Mouse (Mus musculus): ENCODE measurements around the gene Aoc2. TPM values are rescaled to one million over a fixed set of nuclear protein-coding genes. Genes with fewer than 3 reads are reported as not detected.
"Not testable (repeated sequence)": the region's sequence is repeated elsewhere in the genome, so short reads cannot be mapped to it uniquely, and the experiment has no call there.

Aoc2 gene
- total RNA-seq, 2 experiments from 2014 or later = 2.0 to 3.7 TPM

GRCm38 (mm10) chr11:101351721-101352111 lies 26.9 kb downstream of the Aoc2 start:
- no peak for ATAC-seq (replicated peaks; ENCODE audit: poor library complexity, severe bottlenecking)

- ATAC-seq (replicated peaks; ENCODE audit: poor library complexity, severe bottlenecking) = no peak
Measured at GRCm38 (mm10) chr11:101353436-101353835, 28.6 kb downstream of the Aoc2 start.

GRCm38 (mm10) chr11:101354438-101355010 lies 29.7 kb downstream of the Aoc2 start:
- ATAC-seq (replicated peaks; ENCODE audit: poor library complexity, severe bottlenecking) = no peak

- no peak for ATAC-seq (replicated peaks; ENCODE audit: poor library complexity, severe bottlenecking)
Measured at GRCm38 (mm10) chr11:101355916-101356315, 31.1 kb downstream of the Aoc2 start.

- ATAC-seq (replicated peaks; ENCODE audit: poor library complexity, severe bottlenecking) = no peak
Measured at GRCm38 (mm10) chr11:101357505-101358182, 32.8 kb downstream of the Aoc2 start.

GRCm38 (mm10) chr11:101359776-101360175 lies 34.9 kb downstream of the Aoc2 start:
- ATAC-seq (replicated peaks; ENCODE audit: poor library complexity, severe bottlenecking) = no peak

GRCm38 (mm10) chr11:101360651-101361113 lies 35.8 kb downstream of the Aoc2 start:
- no peak for ATAC-seq (replicated peaks; ENCODE audit: poor library complexity, severe bottlenecking)

GRCm38 (mm10) chr11:101364531-101364931 lies 39.7 kb downstream of the Aoc2 start:
- no peak for ATAC-seq (replicated peaks; ENCODE audit: poor library complexity, severe bottlenecking)

- ATAC-seq (replicated peaks; ENCODE audit: poor library complexity, severe bottlenecking) = no peak
Measured at GRCm38 (mm10) chr11:101367326-101367935, 42.6 kb downstream of the Aoc2 start, which contains the start of gene G6pc. Gene G6pc (plus strand): TSS chr11:101367561.

GRCm38 (mm10) chr11:101370141-101370540 lies 45.3 kb downstream of the Aoc2 start:
- ATAC-seq (replicated peaks; ENCODE audit: poor library complexity, severe bottlenecking) = no peak

GRCm38 (mm10) chr11:101374421-101374938 lies 49.6 kb downstream of the Aoc2 start:
- ATAC-seq (replicated peaks; ENCODE audit: poor library complexity, severe bottlenecking) = no peak

- ATAC-seq (replicated peaks; ENCODE audit: poor library complexity, severe bottlenecking) = not testable (repeated sequence)
Measured at GRCm38 (mm10) chr11:101378196-101378595, 53.3 kb downstream of the Aoc2 start.

- ATAC-seq (replicated peaks; ENCODE audit: poor library complexity, severe bottlenecking) = no peak
Measured at GRCm38 (mm10) chr11:101378926-101379325, 54.1 kb downstream of the Aoc2 start.

Other genes with a start within 250 kb of the Aoc2 start
- gene Hsd17b1, start 246.7 kb upstream of the Aoc2 start, total RNA-seq (2014; fragmentation: Nextera tagmentation) = 1.5 and 12.9 TPM in 2 replicates
- gene Hsd17b1, start 246.7 kb upstream of the Aoc2 start, total RNA-seq (2017) = 7.4 and 8.2 TPM in 2 replicates
- 26.8 and 35.8 TPM in 2 replicates for gene Coasy, start 242.5 kb upstream of the Aoc2 start, total RNA-seq (2014; fragmentation: Nextera tagmentation)
- gene Coasy, start 242.5 kb upstream of the Aoc2 start, total RNA-seq (2017) = 30.5 and 32.2 TPM in 2 replicates
- 76.1 and 81.6 TPM in 2 replicates for gene Mlx, start 237.8 kb upstream of the Aoc2 start, total RNA-seq (2014; fragmentation: Nextera tagmentation)
- gene Mlx, start 237.8 kb upstream of the Aoc2 start, total RNA-seq (2017) = 68.2 and 82.4 TPM in 2 replicates
- 51.8 and 62.8 TPM in 2 replicates for gene Psmc3ip, start 229.6 kb upstream of the Aoc2 start, total RNA-seq (2014; fragmentation: Nextera tagmentation)
- 42.9 and 63.5 TPM in 2 replicates for gene Psmc3ip, start 229.6 kb upstream of the Aoc2 start, total RNA-seq (2017)
- 12.3 and 15.7 TPM in 2 replicates for gene Retreg3, start 205.2 kb upstream of the Aoc2 start, total RNA-seq (2014; fragmentation: Nextera tagmentation)
- gene Retreg3, start 205.2 kb upstream of the Aoc2 start, total RNA-seq (2017) = 20.0 and 27.4 TPM in 2 replicates
- 27.6 and 53.4 TPM in 2 replicates for gene Tubg1, start 205.1 kb upstream of the Aoc2 start, total RNA-seq (2014; fragmentation: Nextera tagmentation)
- 25.8 and 43.7 TPM in 2 replicates for gene Tubg1, start 205.1 kb upstream of the Aoc2 start, total RNA-seq (2017)
- not detected in 2 replicates for gene Tubg2, start 169.2 kb upstream of the Aoc2 start, total RNA-seq (2014; fragmentation: Nextera tagmentation)
- gene Tubg2, start 169.2 kb upstream of the Aoc2 start, total RNA-seq (2017) = not detected in 2 replicates
- gene Cntnap1, start 154.5 kb upstream of the Aoc2 start, total RNA-seq (2014; fragmentation: Nextera tagmentation) = 0.41 and 0.83 TPM in 2 replicates
- gene Cntnap1, start 154.5 kb upstream of the Aoc2 start, total RNA-seq (2017) = 0.36 and 0.65 TPM in 2 replicates
- 1.4 TPM in 1 of 2 replicates, not detected in the other for gene Plekhh3, start 153.7 kb upstream of the Aoc2 start, total RNA-seq (2014; fragmentation: Nextera tagmentation)
- 0.47 TPM in 1 of 2 replicates, not detected in the other for gene Plekhh3, start 153.7 kb upstream of the Aoc2 start, total RNA-seq (2017)
- not detected in 2 replicates for gene Ccr10, start 149.6 kb upstream of the Aoc2 start, total RNA-seq (2014; fragmentation: Nextera tagmentation)
- 0.09 TPM in 1 of 2 replicates, not detected in the other for gene Ccr10, start 149.6 kb upstream of the Aoc2 start, total RNA-seq (2017)
- 15.2 and 31.0 TPM in 2 replicates for gene Ezh1, start 98.6 kb upstream of the Aoc2 start, total RNA-seq (2014; fragmentation: Nextera tagmentation)
- gene Ezh1, start 98.6 kb upstream of the Aoc2 start, total RNA-seq (2017) = 13.6 and 17.7 TPM in 2 replicates
- not detected in 2 replicates for gene Ramp2, start 79.0 kb upstream of the Aoc2 start, total RNA-seq (2014; fragmentation: Nextera tagmentation)
- gene Ramp2, start 79.0 kb upstream of the Aoc2 start, total RNA-seq (2017) = 0.98 and 1.4 TPM in 2 replicates
- gene Vps25, start 71.4 kb upstream of the Aoc2 start, total RNA-seq (2014; fragmentation: Nextera tagmentation) = 176 and 203 TPM in 2 replicates
- gene Vps25, start 71.4 kb upstream of the Aoc2 start, total RNA-seq (2017) = 76.7 and 80.4 TPM in 2 replicates
- not detected in 2 replicates for gene Wnk4, start 64.5 kb upstream of the Aoc2 start, total RNA-seq (2014; fragmentation: Nextera tagmentation)
- gene Wnk4, start 64.5 kb upstream of the Aoc2 start, total RNA-seq (2017) = 2.6 TPM in 1 of 2 replicates, not detected in the other
- not detected in 2 replicates for gene Cntd1, start 46.1 kb upstream of the Aoc2 start, total RNA-seq (2014; fragmentation: Nextera tagmentation)
- gene Cntd1, start 46.1 kb upstream of the Aoc2 start, total RNA-seq (2017) = 0.72 and 3.3 TPM in 2 replicates
- 53.2 and 61.3 TPM in 2 replicates for gene Coa3, start 45.9 kb upstream of the Aoc2 start, total RNA-seq (2014; fragmentation: Nextera tagmentation)
- gene Coa3, start 45.9 kb upstream of the Aoc2 start, total RNA-seq (2017) = 32.3 and 35.5 TPM in 2 replicates
- gene Becn1, start 22.8 kb upstream of the Aoc2 start, total RNA-seq (2014; fragmentation: Nextera tagmentation) = 58.4 and 81.1 TPM in 2 replicates
- 177 and 214 TPM in 2 replicates for gene Becn1, start 22.8 kb upstream of the Aoc2 start, total RNA-seq (2017)
- 163 and 205 TPM in 2 replicates for gene Psme3, start 8.8 kb upstream of the Aoc2 start, total RNA-seq (2014; fragmentation: Nextera tagmentation)
- gene Psme3, start 8.8 kb upstream of the Aoc2 start, total RNA-seq (2017) = 121 and 138 TPM in 2 replicates
- gene Aoc3, start 5.5 kb downstream of the Aoc2 start, total RNA-seq (2014; fragmentation: Nextera tagmentation) = not detected in 2 replicates
- gene Aoc3, start 5.5 kb downstream of the Aoc2 start, total RNA-seq (2017) = not detected in 2 replicates
- gene G6pc, start 42.5 kb downstream of the Aoc2 start, total RNA-seq (2014; fragmentation: Nextera tagmentation) = not detected in 2 replicates
- not detected in 2 replicates for gene G6pc, start 42.5 kb downstream of the Aoc2 start, total RNA-seq (2017)
- gene Aarsd1, start 92.6 kb downstream of the Aoc2 start, total RNA-seq (2014; fragmentation: Nextera tagmentation) = 59.3 and 82.3 TPM in 2 replicates
- gene Aarsd1, start 92.6 kb downstream of the Aoc2 start, total RNA-seq (2017) = 63.1 and 74.5 TPM in 2 replicates
- gene Gm27029, start 99.7 kb downstream of the Aoc2 start, total RNA-seq (2014; fragmentation: Nextera tagmentation) = 6.6 TPM in 1 of 2 replicates, not detected in the other
- gene Gm27029, start 99.7 kb downstream of the Aoc2 start, total RNA-seq (2017) = 7.8 TPM in 1 of 2 replicates, not detected in the other
- gene Rundc1, start 100.0 kb downstream of the Aoc2 start, total RNA-seq (2014; fragmentation: Nextera tagmentation) = 5.7 and 8.1 TPM in 2 replicates
- 4.3 and 6.0 TPM in 2 replicates for gene Rundc1, start 100.0 kb downstream of the Aoc2 start, total RNA-seq (2017)
- 0.49 and 2.7 TPM in 2 replicates for gene Ptges3l, start 100.3 kb downstream of the Aoc2 start, total RNA-seq (2014; fragmentation: Nextera tagmentation)
- 0.52 and 9.1 TPM in 2 replicates for gene Ptges3l, start 100.3 kb downstream of the Aoc2 start, total RNA-seq (2017)
- 1,057 and 1,193 TPM in 2 replicates for gene Rpl27, start 117.2 kb downstream of the Aoc2 start, total RNA-seq (2014; fragmentation: Nextera tagmentation)
- gene Rpl27, start 117.2 kb downstream of the Aoc2 start, total RNA-seq (2017) = 795 and 2,552 TPM in 2 replicates
- gene Ifi35, start 123.3 kb downstream of the Aoc2 start, total RNA-seq (2014; fragmentation: Nextera tagmentation) = 26.9 and 29.5 TPM in 2 replicates
- 27.7 and 33.0 TPM in 2 replicates for gene Ifi35, start 123.3 kb downstream of the Aoc2 start, total RNA-seq (2017)
- gene Rnd2, start 139.9 kb downstream of the Aoc2 start, total RNA-seq (2014; fragmentation: Nextera tagmentation) = 1.4 and 3.0 TPM in 2 replicates
- gene Rnd2, start 139.9 kb downstream of the Aoc2 start, total RNA-seq (2017) = 0.52 and 2.2 TPM in 2 replicates
- 77.1 and 85.8 TPM in 2 replicates for gene Vat1, start 141.2 kb downstream of the Aoc2 start, total RNA-seq (2014; fragmentation: Nextera tagmentation)
- 56.3 and 66.2 TPM in 2 replicates for gene Vat1, start 141.2 kb downstream of the Aoc2 start, total RNA-seq (2017)
- gene Brca1, start 226.9 kb downstream of the Aoc2 start, total RNA-seq (2014; fragmentation: Nextera tagmentation) = 26.6 and 34.0 TPM in 2 replicates
- gene Brca1, start 226.9 kb downstream of the Aoc2 start, total RNA-seq (2017) = 38.5 and 39.0 TPM in 2 replicates
- gene Nbr1, start 227.1 kb downstream of the Aoc2 start, total RNA-seq (2014; fragmentation: Nextera tagmentation) = 33.2 and 45.0 TPM in 2 replicates
- 38.6 and 41.4 TPM in 2 replicates for gene Nbr1, start 227.1 kb downstream of the Aoc2 start, total RNA-seq (2017)